Mouse (Mus musculus) kidney, adult 8-10 months (tissue): ENCODE results near the gene Vwa3b.

Source experiments
- DNase-seq, 2 experiments: peaks; one replicate each; pipeline ENCODE4 v3.0.0; 2022

The Vwa3b gene

DNA sequence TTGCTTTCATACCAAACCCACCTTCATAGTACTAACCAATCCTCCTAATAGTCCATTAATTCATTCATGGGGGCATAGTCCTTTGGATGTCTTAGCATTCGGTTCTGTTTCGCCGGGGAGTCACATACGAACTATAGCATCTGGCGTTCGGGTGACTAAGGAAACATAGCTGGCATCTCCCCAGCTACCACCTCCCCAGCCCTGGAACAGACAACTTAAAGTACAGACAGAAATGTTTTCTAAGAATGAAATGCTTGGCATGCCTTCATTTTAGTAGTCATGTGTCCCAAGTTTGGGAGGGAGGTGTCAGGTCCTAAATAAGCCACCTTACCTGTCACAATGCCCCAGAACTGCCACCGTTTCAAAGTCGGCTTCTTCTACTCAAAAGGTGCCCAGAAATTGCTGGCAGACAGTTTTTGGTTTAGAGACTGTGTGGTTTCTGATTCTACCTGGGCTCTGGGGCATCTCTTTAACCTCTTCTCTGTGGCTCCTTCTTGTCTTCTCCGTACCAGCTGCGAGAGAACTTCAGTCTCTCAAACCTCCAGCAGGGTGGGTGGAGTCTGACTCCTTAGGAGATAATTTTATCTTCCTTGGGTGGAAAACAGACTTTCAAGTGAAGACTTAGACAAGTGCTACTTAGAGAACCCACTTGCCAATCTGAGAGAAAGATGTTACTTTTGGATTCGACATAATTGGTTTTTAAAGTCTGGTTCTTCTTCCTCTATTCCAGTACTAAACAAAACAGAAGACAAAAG is 39.4 kb downstream of the Vwa3b start:
- no peak for DNase-seq

DNA sequence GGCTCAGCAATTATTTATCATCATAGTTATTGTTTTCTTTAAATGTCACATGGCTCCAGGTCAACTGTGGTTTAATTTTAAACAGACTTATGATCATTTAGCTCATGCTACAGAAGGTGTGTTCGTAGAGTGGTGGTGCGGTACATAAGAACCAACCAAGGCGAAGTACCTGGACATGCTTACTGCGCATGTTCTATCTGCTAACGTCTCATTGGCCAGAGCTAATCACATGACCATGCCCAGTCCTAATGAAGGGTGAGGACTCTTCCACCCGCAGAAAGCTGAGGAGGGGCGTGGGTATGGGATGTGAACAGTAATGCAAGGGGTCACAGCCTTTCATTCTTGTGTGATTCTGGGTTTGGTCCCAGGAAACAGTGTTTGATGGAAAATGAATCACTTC is 49.4 kb downstream of the Vwa3b start:
- no peak for DNase-seq

- DNase-seq: no peak
Observed at GRCm38 (mm10) chr1:37077266-37077665, 50.9 kb downstream of the Vwa3b start.

DNA sequence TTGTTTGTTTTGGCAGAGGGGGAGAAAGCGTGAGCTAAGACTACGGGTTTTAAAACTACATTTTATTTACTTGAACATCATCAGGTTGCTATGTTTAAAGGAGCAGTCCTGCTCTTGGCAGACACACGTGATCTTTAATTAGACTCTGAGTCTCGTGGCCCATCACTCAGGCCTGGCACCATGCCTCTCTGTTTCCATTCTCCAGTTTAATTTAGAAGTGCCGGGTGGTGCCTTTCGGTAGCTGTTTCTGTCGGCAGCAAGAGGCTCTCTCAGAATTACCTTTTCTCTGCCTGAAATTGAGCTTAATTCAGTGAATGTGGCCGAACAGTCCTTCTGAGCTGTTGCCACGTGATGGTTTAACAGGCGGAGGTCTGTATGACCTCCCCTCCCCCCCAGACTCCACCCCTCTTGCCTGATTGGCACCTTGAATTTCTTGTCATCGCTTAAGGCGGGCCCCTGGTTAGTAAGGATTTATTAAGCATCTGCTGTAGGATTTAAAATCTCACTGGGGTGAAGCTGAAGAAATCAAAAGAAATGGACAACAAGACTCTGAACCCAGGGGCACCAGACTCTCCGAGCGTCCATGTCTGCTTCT is 51.7 kb downstream of the Vwa3b start:
- peak; percentile 15 to 38 for DNase-seq

DNA sequence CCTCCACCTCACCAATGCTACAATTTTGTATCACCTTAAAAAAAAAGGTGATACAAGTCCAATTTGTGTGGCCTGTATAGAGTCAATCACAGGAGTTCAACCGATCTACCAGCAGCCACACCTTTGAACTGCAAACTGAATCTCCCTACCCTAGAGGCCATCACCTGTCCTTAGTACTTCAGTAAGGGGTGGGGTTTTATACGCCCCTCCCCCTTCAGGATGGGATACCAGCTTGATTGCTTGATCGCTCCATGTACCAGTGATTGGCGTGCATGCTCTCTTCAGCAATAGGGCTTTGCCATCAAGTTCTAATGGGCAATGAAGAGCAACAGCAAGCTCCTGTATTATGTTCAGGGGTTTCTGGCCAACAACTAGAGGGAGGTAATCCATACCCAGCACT is 54.0 kb downstream of the Vwa3b start:
- DNase-seq: no peak

DNA sequence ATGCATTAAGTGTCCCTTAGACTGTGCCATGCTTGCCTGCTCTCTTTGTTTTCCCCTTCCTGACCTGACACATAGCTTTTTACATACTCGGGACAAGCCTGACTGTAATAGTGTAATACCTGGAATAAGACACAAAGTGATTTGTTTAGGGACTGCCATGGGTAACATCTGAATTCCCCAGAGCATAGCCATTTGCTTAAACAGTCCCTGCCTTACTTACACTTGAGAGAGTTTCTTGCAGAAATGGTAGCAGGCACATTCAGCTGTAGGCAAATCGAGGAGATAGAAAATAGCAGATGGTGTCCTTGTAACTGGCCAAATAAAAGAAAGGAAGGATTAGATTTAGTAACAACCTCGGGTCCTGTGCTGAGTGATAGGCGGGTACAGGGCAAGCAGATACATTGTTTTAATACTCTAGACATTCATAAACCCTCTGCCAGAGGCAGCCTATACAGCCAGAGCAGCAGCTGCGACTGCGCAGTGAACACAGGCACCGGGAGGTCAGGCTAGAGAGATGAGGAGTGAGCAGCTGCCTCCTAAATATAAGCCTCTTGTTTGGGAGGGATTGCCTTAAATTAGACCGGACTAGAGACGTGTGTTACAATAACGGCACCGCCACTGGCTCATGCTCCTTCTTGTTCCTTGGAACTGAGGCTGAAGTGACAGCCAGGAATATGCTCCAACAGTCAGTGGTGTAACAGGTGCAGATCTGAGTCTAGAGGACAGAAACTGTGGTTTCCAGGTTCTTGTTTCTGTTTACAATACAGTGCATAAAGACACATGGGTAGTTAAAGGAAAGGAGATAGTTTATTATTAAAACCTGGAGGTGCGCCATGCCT is 55.2 kb downstream of the Vwa3b start:
- no peak for DNase-seq

DNA sequence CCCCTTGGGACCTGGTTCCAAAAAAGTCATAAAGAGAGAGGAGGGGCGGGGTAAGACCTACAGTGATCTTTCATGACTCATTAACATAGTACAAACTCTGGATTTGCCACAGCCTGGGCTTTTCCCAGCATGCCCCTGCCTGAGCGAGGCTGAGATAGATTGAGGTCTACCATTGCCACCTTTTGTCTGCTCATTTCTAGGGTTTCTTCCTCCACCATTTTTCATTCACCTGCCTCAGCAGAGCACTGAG is 55.7 kb downstream of the Vwa3b start:
- DNase-seq: no peak

- no peak for DNase-seq
Observed at GRCm38 (mm10) chr1:37084075-37084474, 57.7 kb downstream of the Vwa3b start.

- DNase-seq: no peak
Observed at GRCm38 (mm10) chr1:37085171-37085570, 58.8 kb downstream of the Vwa3b start.

DNA sequence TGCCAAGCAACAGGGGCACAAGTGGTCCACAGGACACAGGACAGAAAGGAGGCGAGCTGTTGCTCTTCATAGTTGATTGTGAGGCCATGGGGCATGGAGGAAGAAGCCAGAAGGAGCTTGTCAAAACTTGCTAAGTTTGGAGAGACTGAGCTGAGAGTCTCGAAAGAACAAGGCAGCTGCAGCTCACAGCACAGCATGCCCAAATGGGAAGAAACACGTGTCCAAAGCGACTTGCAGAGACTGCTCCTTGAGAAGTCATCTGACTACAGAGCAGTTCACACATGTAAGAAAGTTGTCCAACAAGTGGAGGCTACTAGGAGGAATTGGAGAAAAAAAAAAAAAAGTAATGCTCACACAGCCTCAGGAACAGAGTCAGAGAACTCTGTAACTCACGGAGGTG is 62.8 kb downstream of the Vwa3b start:
- no peak for DNase-seq

DNA sequence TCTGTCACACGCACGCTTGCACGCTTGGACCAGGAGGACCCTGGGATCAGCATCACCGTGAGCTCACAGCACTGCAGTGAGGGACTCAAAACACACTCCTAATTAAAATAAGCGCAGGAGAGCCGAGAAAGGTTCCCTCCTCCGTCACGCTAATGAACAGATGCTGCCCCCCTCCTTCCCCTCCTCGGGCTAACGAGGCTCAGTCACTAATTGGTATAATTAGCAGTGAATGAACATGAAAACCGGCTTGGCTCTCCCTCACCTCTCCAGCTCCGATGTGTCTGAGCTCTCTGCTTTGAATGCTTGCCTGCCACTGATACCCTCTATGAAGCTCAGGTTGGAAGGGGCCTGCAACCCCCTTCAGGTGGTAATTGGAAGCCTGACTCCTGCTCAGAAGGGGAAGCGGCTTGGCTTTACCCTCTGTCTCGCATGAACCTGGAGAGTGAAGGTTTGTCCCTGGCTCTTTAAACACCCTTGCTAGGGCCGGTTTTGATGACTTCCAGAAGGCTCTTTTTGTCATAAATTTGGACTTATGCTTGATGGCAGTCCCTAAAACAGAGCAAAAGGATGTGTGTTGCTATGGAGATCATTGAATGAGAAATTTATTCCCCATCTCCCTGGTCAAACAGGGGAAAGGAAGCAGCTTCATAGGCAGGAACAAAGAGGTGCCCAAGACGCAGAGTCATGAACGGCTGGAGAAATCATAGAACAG is 71.1 kb downstream of the Vwa3b start:
- DNase-seq: no peak

DNA sequence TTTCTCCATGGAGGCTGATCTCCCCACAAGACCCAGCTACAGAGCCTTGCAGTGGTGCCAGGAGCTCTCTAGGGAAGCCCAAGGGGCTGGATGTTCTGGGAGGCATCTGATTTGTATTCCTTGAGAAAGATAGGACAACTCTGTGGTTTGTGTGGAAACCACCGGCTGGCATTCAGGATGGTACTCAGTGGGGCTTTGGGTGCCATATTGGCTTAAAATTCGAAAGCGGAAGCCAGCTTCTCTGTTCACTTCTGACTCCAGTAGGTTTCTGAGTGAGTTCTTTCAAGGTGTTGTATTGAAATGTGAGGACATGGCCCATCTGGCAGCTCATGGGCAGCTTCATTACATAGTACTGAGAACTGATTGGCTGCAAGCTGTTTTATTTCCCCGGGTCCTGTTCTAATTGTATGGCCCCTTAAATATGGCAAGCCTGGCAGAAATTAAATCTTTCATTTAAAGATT is 71.7 kb downstream of the Vwa3b start:
- no peak for DNase-seq

DNA sequence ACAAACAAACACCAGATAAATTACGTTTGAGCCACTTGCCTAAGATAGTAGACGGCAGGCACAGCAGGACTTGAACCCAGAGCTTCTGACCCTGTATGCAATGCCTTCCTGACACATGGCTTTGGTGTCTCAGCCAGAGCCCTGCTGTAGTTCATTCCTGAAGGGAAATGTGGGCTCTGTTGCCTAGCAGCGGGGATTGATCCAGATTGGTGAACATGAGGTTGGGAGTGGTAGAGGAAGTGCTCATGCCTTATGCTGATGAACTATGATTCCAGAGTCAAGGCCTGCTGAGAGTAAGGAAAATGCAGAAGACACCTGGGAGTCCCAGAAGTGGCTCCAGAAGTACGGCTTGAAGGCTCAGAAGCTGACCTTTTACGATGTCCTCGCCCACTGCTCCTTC is 74.0 kb downstream of the Vwa3b start:
- DNase-seq: no peak

DNA sequence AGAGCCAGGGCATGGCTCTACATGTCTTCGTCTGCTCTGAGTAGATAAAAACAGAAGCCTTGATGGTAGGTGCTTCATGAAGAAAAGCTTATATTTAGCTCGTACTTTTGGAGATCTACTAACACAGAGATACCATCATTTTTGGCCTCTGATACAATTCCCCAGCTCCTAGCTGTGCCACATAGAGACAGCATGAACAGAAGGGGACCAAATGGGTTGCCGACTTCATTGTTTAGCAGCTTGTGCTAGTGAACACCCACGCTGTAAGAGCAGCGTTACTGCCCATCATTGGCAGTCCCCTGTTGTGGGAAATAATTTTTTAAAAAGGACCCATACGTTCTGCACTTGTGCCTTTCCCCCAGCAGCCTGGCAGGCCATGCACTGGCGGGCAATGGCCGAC is 74.6 kb downstream of the Vwa3b start:
- no peak for DNase-seq

GRCm38 (mm10) chr1:37101717-37102116 is 75.3 kb downstream of the Vwa3b start:
- DNase-seq: no peak

DNA sequence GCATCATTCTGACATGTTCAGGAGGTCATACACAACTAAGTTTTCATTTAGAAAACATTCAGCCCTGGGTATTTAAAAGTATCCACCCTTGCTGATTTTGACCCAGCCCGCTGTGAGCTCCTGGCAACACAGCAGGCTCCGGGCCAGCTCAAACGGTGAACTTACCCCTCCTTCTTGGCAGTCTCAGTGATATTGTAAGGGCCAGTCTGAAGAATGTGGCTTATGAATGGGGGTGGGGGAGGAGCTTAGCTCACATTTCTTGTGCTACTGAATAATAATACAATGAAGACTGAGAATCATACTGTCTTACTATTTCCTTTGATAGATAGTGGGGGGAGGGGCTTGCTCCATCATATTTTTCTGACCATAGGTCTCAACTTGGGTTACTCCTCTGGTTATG is 78.8 kb downstream of the Vwa3b start:
- no peak for DNase-seq

GRCm38 (mm10) chr1:37113781-37114180 is 87.4 kb downstream of the Vwa3b start:
- no peak for DNase-seq

DNA sequence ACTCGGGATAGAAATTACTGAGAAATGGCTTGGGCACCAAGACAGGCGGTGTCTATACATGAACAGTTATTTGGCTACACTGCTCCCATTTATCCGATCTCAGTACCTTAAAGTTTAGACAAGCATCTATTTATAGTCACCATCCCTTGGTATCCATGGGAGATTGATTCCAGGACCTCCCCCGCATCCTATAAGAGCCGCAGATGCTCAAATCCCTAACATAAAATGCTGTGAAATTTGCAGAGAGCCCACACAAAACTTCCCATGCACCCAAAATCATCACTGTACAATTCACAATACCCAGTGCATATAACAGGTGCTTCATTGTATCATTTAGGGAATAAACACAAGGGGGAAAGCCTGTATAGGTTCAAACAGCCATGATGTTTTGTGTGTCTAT is 89.5 kb downstream of the Vwa3b start:
- no peak for DNase-seq

GRCm38 (mm10) chr1:37116574-37116973 is 90.2 kb downstream of the Vwa3b start:
- DNase-seq: no peak

- no peak for DNase-seq
Observed at GRCm38 (mm10) chr1:37117964-37118363, 91.6 kb downstream of the Vwa3b start.

- DNase-seq: no peak
Observed at GRCm38 (mm10) chr1:37122306-37122705, 95.9 kb downstream of the Vwa3b start.

DNA sequence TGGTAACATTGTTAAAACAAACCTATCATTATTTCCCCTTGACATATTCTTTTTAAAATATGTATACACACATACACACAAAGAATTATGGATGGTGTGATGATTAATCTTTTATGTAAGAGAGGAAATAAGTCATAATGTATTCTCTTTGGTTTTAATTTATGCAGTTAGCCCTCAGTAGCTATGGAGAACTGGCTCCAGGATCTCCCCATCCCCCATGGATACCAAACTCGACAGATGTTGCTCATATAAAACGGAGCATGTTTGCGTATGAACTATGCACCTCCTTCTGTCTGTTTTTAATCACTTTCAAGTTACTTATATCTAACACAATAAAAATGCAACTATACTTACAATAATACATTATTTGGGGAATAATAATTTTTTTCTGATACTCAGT is 96.4 kb downstream of the Vwa3b start:
- no peak for DNase-seq

- DNase-seq: no peak
Observed at GRCm38 (mm10) chr1:37124696-37125349, 98.4 kb downstream of the Vwa3b start.
